Comparison of ENCODE assay signal across 8 mouse cellular contexts in genomic region chr5:135834769-135835491, GRCm38 (mm10). TPM values are rescaled to one million over a fixed set of nuclear protein-coding genes. Genes with fewer than 3 reads are reported as not detected.
DNase-seq lines count a peak whose midpoint lies in the region; ATAC-seq and TF ChIP-seq lines count a peak whose summit lies in the region.

No protein-coding gene starts in this region.

- peaks cover 13% of the 10 kb centered on the region for H3K4me1 ChIP-seq in cerebellum, adult 2 months (ENCODE audit: control insufficient read depth, insufficient read depth, low read length)
- H3K4me1 ChIP-seq in hindbrain, embryonic 16.5 days (ENCODE audit: control insufficient read depth, insufficient read depth, low read depth, low read length): peaks cover 17% of the 10 kb centered on the region

- 0 out of 2 replicates have a peak overlapping the region, but pooled peaks have one; percentile 26 for H3K27ac ChIP-seq in cerebellum, adult 2 months (ENCODE audit: insufficient read depth, low read length)
- H3K27ac ChIP-seq in hindbrain, embryonic 16.5 days (ENCODE audit: low read depth, low read length): peak overlapping the region; percentile 75

- TF ChIP-seq POLR2A in cerebellum, adult 2 months (IDR thresholded peaks at IDR 0.05; ENCODE audit: borderline replicate concordance, insufficient read depth, low read length): no peak

- no peaks in the 10 kb centered on the region for H3K36me3 ChIP-seq in hindbrain, embryonic 16.5 days (ENCODE audit: control insufficient read depth, insufficient read depth, low read length)

- WGBS in cerebellum, adult 2 months: under 1% methylated on average over 47 of the region's 47 CpGs
- 0% methylated on average over 47 of the region's 47 CpGs for WGBS in hindbrain, embryonic 16.5 days

- H3K9me3 ChIP-seq in hindbrain, embryonic 16.5 days (ENCODE audit: control insufficient read depth, low read length): no peaks in the 10 kb centered on the region

- TF ChIP-seq CTCF in cerebellum, adult 2 months (IDR thresholded peaks at IDR 0.05; ENCODE audit: borderline replicate concordance, insufficient read depth, low read depth, low read length): no peak

- H3K9ac ChIP-seq in hindbrain, embryonic 16.5 days (ENCODE audit: low read depth, low read length): peak overlapping the region; percentile 72

- peak overlapping the region; percentile 93 for H3K4me2 ChIP-seq in hindbrain, embryonic 16.5 days (ENCODE audit: low read length)

- no peaks in the 10 kb centered on the region for H3K27me3 ChIP-seq in cerebellum, adult 2 months (ENCODE audit: control insufficient read depth, insufficient read depth, low read length)
- H3K27me3 ChIP-seq in hindbrain, embryonic 16.5 days (replicated peaks; ENCODE audit: control insufficient read depth, insufficient read depth, low read length): no peaks in the 10 kb centered on the region

- peak; percentile 69 for DNase-seq in WW6 (ENCODE audit: low read depth, low spot score)
- DNase-seq in cerebellum, adult 2 months: peak; percentile 77 to 80
- DNase-seq in forelimb bud, embryonic 11.5 days (ENCODE audit: low read depth, low spot score): peak; percentile 77
- peak; percentile 71 to 73 for DNase-seq in left cerebral cortex, adult 18-20 months (ENCODE audit: low spot score in 2 of 2)
- peak; percentile 39 for DNase-seq in lung, postnatal 36 days
- DNase-seq in retina, postnatal 7 days (ENCODE audit: low read depth, low spot score): peak; percentile 78
- peak; percentile 34 for DNase-seq in urinary bladder, postnatal 25 days (ENCODE audit: low spot score)

- peak; percentile 85 for ATAC-seq in hindbrain, embryonic 16.5 days

- H3K4me3 ChIP-seq in cerebellum, adult 2 months (replicated peaks; ENCODE audit: insufficient read depth, low read depth, low read length): peak overlapping the region; percentile 59
- H3K4me3 ChIP-seq in hindbrain, embryonic 16.5 days (ENCODE audit: low read length): peak overlapping the region; percentile 51

RNA-seq across cellular contexts. Expression of gene Srrm3, which starts 28.2 kb away (rescaled TPM):
- 123 and 131 TPM in 2 replicates for polyA plus RNA-seq in cerebellum, adult 2 months (2012; rRNA removed)
- 59.7 and 65.9 TPM in 2 replicates for polyA plus RNA-seq in hindbrain, embryonic 16.5 days (2015; fragmentation: Nextera tagmentation; extraction: Ambion mirVana)
- total RNA-seq in left cerebral cortex, adult 18-20 months (2021): 10 to 100 TPM; 94.9 to 95.4 TPM

RNA-seq across cellular contexts. Expression of gene Hspb1, which starts 52.8 kb away (rescaled TPM):
- 42.9 and 49.2 TPM in 2 replicates for polyA plus RNA-seq in cerebellum, adult 2 months (2012; rRNA removed)
- 15.6 and 29.6 TPM in 2 replicates for polyA plus RNA-seq in hindbrain, embryonic 16.5 days (2015; fragmentation: Nextera tagmentation; extraction: Ambion mirVana)
- 10 to 100 TPM; 16.5 to 31.4 TPM for total RNA-seq in left cerebral cortex, adult 18-20 months (2021)

RNA-seq across cellular contexts. Expression of gene Mdh2, which starts 56.6 kb away (rescaled TPM):
- polyA plus RNA-seq in cerebellum, adult 2 months (2012; rRNA removed): 676 and 703 TPM in 2 replicates
- polyA plus RNA-seq in hindbrain, embryonic 16.5 days (2015; fragmentation: Nextera tagmentation; extraction: Ambion mirVana): 670 and 701 TPM in 2 replicates
- 100 to 1,000 TPM; 431 to 433 TPM for total RNA-seq in left cerebral cortex, adult 18-20 months (2021)

RNA-seq across cellular contexts. Expression of gene Styxl1, which starts 56.7 kb away (rescaled TPM):
- polyA plus RNA-seq in cerebellum, adult 2 months (2012; rRNA removed): 0.26 and 0.62 TPM in 2 replicates
- 0.48 and 0.51 TPM in 2 replicates for polyA plus RNA-seq in hindbrain, embryonic 16.5 days (2015; fragmentation: Nextera tagmentation; extraction: Ambion mirVana)
- total RNA-seq in left cerebral cortex, adult 18-20 months (2021): not detected

Comparison
In these comparisons a context has a peak if more than half of its experiments do, and no peak if none do; other contexts are left out.
1. Peak in every context shown above with its lines: DNase-seq, ATAC-seq, H3K4me3 ChIP-seq and H3K27ac ChIP-seq.